Mouse (Mus musculus) neural tube, embryonic 11.5 days (tissue): ENCODE results near the gene Zc2hc1b. TPM values are rescaled to one million over a fixed set of nuclear protein-coding genes. Genes with fewer than 3 reads are reported as not detected.

ENCODE experiments used
- ATAC-seq: fragments of 200-750 bp; cut with Nextera tagmentation; 2 replicates; pipeline ENCODE4 v1.8.0; 2017; ENCODE audit warnings: moderate number of reproducible peaks, mild to moderate bottlenecking, moderate TSS enrichment, moderate library complexity; ENCODE audit not compliant: insufficient read depth, low FRiP score, low TSS enrichment
- DNase-seq: peaks from one replicate; pipeline ENCODE4 v3.0.0-alpha.2; 2015; ENCODE audit warnings: low spot score
- H3K27ac ChIP-seq: fragments of 300-500 bp; sonication (generic); 2 replicates; pipeline ENCODE4 v1.5.1; 2014; ENCODE audit warnings: low read depth, mild to moderate bottlenecking, low read length
- H3K27me3 ChIP-seq: fragments of 300-500 bp; sonication (generic); 2 replicates; pipeline ENCODE4 v1.6.1; 2014; ENCODE audit warnings: mild to moderate bottlenecking, low read length, mixed read lengths; ENCODE audit not compliant: control insufficient read depth, insufficient read depth
- H3K36me3 ChIP-seq: fragments of 300-500 bp; sonication (generic); 2 replicates; pipeline ENCODE4 v1.6.1; 2014; ENCODE audit warnings: mild to moderate bottlenecking, low read length, moderate library complexity, mixed read lengths; ENCODE audit not compliant: control insufficient read depth, insufficient read depth
- H3K4me1 ChIP-seq: fragments of 300-500 bp; sonication (generic); 2 replicates; pipeline ENCODE4 v1.6.1; 2014; ENCODE audit warnings: low read length, mixed read lengths; ENCODE audit not compliant: control insufficient read depth, insufficient read depth
- H3K4me2 ChIP-seq: fragments of 300-500 bp; sonication (generic); 2 replicates; pipeline ENCODE4 v1.6.1; 2014; ENCODE audit warnings: low read depth, mild to moderate bottlenecking, moderate library complexity
- H3K4me3 ChIP-seq: fragments of 300-500 bp; sonication (generic); 2 replicates; pipeline ENCODE4 v1.5.1; 2014; ENCODE audit warnings: low read depth, low read length
- H3K9ac ChIP-seq: fragments of 300-500 bp; sonication (generic); 2 replicates; pipeline ENCODE4 v1.6.1; 2014; ENCODE audit warnings: mild to moderate bottlenecking, low read length
- H3K9me3 ChIP-seq: fragments of 300-500 bp; sonication (generic); 2 replicates; pipeline ENCODE4 v1.6.1; 2016; ENCODE audit warnings: low read length; ENCODE audit not compliant: control insufficient read depth
- WGBS: fragments of 180-500 bp; shearing (Covaris S2); extraction: QIAGEN DNeasy Blood & Tissue Kit; methylation state at CpG from one replicate; pipeline ENCODE4 v1.1.7; 2014; 5-methylcytosine and 5-hydroxymethylcytosine counted together
- polyA plus RNA-seq: library from polyadenylated mRNA; unstranded; fragments of >200 nt; fragmentation: Nextera tagmentation; extraction: Ambion mirVana; gene quantifications from 2 replicates; pipeline ENCODE4 v1.2.1, GENCODE M21; 2014

The Zc2hc1b gene
- polyA plus RNA-seq, 1 experiment from 2014 or later: not detected

DNA sequence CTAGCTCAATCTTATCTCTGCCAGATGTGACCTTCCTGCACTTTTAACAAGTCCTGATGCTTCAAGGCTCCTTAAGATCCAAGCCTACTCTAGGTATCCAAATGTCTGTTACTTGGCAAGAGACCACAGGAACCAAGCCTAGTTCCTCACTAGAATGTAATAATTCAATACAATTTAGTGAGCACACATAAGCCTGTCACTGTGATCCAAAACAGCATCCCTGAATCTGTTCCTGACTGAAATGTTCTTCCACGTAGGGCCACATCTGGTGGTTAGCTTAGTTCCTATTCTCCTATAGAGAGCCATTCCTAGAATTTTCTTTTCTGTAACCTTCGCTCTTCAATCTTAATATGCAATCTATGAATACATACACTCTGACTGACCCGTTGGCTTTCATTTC is 8.9 kb upstream of the Zc2hc1b start:
- no peak for ATAC-seq
- 85% methylated on average over 3 of the region's 3 CpGs for WGBS
- Histone ChIP-seq H3K4me1 (no peaks in the 10 kb centered on the region), H3K36me3 (peaks cover 6% of the 10 kb centered on the region), H3K4me2 (no peak overlapping the region), H3K9ac (no peak overlapping the region), H3K4me3 (no peak overlapping the region), H3K27ac (no peak overlapping the region), H3K9me3 (no peaks in the 10 kb centered on the region), H3K27me3 (no peaks in the 10 kb centered on the region)
- no peak for DNase-seq

DNA sequence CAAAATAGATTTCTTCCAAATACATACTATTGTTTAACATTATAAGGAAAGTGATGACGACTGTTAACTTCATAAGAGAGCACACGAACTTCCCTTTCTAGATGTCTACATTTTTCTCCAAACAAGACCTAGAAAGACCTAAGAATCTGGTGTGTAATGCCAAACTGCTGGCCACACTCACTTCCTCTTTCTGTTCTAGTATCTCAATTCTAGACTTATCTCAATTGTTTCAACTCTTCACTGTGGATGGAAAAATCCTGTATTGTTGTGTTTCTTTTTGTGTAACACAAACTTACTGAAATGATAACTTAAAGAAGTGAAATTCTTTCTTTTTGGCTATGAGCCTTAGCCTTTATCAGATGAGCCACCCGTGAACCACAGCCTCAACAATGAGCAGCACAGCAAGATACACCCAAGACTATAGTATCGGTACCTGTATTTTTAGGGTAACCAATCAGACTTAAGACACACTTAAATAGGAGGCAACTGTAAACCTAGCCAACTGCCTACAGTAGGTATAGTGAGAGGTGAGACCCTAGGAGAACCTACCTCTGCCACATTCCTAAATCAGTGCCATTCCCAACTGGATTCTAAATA is 6.4 kb upstream of the Zc2hc1b start:
- no peak for DNase-seq
- Histone ChIP-seq H3K4me3 (no peak overlapping the region), H3K36me3 (peaks cover 11% of the 10 kb centered on the region), H3K27ac (no peak overlapping the region), H3K9ac (no peak overlapping the region), H3K27me3 (no peaks in the 10 kb centered on the region), H3K4me1 (no peaks in the 10 kb centered on the region), H3K9me3 (no peaks in the 10 kb centered on the region), H3K4me2 (no peak overlapping the region)
- 94% methylated on average over 4 of the region's 4 CpGs for WGBS
- ATAC-seq: no peak

DNA sequence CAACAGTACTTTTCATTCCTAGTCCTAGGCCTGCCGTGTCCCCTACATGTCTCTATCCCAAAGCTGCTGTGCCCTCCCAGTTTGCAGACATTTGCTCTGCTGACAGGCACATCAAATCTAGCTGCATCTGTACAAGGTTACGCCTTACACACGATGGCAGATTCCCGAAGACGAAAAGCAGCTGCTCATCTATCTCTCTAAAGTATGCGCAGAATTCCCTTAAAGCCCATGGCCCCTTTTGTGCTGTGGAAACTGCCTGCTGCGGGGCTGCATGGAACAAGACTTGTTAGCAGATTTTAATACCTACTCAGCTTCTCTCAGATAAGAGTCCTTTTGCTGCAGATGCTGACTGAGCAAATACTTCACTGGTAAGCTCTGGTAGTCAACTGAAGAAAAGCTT is 2.4 kb upstream of the Zc2hc1b start:
- ATAC-seq: no peak
- 91% methylated on average over 7 of the region's 7 CpGs for WGBS
- Histone ChIP-seq H3K9me3 (no peaks in the 10 kb centered on the region), H3K27me3 (no peaks in the 10 kb centered on the region), H3K27ac (no peak overlapping the region), H3K9ac (no peak overlapping the region), H3K36me3 (peaks cover 8% of the 10 kb centered on the region; the same call in 1 of the 2 replicates), H3K4me3 (no peak overlapping the region), H3K4me1 (no peaks in the 10 kb centered on the region), H3K4me2 (no peak overlapping the region)
- DNase-seq: no peak

DNA sequence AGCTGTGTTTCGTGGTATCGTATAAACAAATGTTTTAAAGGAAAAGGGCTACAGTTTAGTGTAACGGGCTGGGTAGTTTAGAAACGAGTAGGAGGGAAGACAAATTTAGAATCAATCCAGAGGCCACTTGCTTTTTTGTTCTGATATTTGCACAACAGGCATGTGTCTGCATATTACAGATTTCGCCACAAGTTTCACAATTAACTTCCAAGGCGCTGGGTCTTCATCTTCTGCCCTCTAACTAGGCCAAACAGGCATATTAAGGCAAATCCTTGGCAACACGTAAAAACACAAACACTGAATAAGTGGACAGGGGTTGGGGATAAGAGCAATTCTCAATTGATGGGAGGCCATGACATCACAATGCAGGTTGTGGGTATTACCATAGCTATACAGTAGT is 2.0 kb downstream of the Zc2hc1b start:
- DNase-seq (no peak), ATAC-seq (no peak)
- peaks cover under 1% of the 10 kb centered on the region; the same call in 1 of the 2 replicates for H3K4me1 ChIP-seq
- H3K27ac ChIP-seq: no peak overlapping the region
- no peaks in the 10 kb centered on the region for H3K9me3 ChIP-seq
- H3K4me3 ChIP-seq: no peak overlapping the region
- no peaks in the 10 kb centered on the region for H3K27me3 ChIP-seq
- no peak overlapping the region for H3K4me2 ChIP-seq
- no peak overlapping the region for H3K9ac ChIP-seq
- H3K36me3 ChIP-seq: peaks cover 4% of the 10 kb centered on the region; the same call in 1 of the 2 replicates
- 93% methylated on average over 7 of the region's 7 CpGs for WGBS

DNA sequence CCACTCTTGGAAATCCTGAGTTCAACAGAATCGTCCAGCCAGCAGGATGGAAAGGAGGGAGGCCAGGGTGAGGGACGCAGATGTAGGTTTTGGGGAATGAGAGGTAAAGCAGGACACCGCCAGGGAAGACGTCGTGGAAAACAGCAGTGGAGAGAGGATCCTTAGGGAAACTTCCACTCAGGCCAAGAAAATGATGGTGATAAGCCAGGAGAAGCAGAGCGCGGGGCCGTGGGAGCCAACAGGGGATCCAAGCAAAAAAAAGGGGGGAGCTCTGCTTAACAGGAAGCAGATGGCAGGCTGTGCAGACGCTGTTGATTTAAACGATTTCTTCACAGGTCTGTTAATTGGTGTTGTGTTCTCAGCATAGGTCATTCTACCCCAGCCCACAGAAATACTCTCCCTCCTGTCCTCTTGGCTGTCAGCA is 5.0 kb downstream of the Zc2hc1b start:
- Histone ChIP-seq H3K4me3 (no peak overlapping the region), H3K4me2 (no peak overlapping the region), H3K36me3 (no peaks in the 10 kb centered on the region), H3K27ac (no peak overlapping the region), H3K27me3 (no peaks in the 10 kb centered on the region), H3K9ac (no peak overlapping the region), H3K9me3 (no peaks in the 10 kb centered on the region), H3K4me1 (peaks cover 9% of the 10 kb centered on the region; the same call in 1 of the 2 replicates)
- DNase-seq (no peak), ATAC-seq (no peak)
- WGBS: 66% methylated on average over 10 of the region's 10 CpGs

DNA sequence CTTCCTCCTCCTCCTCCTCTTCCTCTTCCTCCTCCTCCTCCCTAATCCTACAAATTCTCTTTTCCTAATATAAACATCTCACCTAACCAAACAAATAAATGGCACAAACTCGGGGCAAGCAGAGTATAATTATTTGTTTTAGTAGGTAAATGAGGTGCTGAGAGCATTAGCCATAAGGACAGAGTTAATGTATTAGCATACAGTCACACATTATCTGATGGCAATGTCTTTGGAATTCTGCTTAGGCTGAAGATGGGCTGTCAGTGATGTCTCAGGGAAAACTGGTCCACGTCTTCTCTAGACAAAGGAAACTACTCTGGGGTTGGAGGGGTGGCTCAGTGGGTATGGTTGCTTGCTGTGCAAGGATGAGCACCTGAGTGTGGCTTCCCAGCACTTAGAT is 6.4 kb downstream of the Zc2hc1b start:
- 71% methylated on average over 2 of the region's 2 CpGs for WGBS
- H3K27ac ChIP-seq: no peak overlapping the region
- H3K4me1 ChIP-seq: peaks cover 9% of the 10 kb centered on the region; the same call in 1 of the 2 replicates
- H3K4me2 ChIP-seq: no peak overlapping the region
- no peaks in the 10 kb centered on the region for H3K27me3 ChIP-seq
- DNase-seq (no peak), ATAC-seq (no peak)
- H3K36me3 ChIP-seq: no peaks in the 10 kb centered on the region
- no peaks in the 10 kb centered on the region for H3K9me3 ChIP-seq
- H3K4me3 ChIP-seq: no peak overlapping the region
- no peak overlapping the region for H3K9ac ChIP-seq

DNA sequence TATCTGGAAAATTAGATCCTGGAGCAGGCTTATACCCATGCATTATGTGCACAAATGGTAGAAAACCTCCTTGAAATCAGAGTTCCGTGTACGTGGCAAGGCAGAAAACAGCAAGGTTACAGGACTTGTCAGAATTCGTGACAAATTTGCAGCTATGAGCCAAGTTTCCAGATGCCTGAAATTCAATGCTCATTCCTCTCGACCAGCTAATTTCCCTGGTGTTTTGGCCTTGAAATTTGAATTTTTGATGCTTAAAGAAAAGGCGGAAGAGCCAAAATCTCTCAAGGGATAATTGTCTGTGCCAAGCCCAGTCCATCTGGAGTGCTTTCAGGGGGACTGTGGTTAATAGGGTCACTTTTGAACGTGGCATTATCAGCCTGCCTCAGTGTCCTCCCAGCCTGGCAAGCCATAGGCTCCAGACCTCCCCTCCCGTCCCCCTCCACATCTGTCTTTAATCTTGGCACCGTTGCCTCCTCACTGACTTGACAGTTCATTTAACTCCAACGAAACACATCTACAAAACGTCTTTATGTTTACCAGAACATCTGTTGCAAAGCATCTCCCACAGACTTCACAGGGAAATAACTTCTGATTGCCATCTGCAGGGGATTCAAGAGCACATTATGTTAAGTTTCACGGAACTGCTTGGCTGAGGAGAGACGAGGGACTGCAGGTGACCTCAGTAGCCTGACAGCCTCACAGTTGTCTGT is 6.9 kb downstream of the Zc2hc1b start:
- no peaks in the 10 kb centered on the region for H3K27me3 ChIP-seq
- 44% methylated on average over 12 of the region's 12 CpGs for WGBS
- 0 out of 2 replicates have a peak overlapping the region, but pooled peaks have one; percentile 8 for H3K27ac ChIP-seq
- H3K36me3 ChIP-seq: no peaks in the 10 kb centered on the region
- ATAC-seq (no peak), DNase-seq (peak; percentile 18)
- no peak overlapping the region for H3K9ac ChIP-seq
- H3K9me3 ChIP-seq: no peaks in the 10 kb centered on the region
- no peak overlapping the region for H3K4me2 ChIP-seq
- H3K4me1 ChIP-seq: peaks cover 9% of the 10 kb centered on the region; the same call in 1 of the 2 replicates
- H3K4me3 ChIP-seq: no peak overlapping the region

DNA sequence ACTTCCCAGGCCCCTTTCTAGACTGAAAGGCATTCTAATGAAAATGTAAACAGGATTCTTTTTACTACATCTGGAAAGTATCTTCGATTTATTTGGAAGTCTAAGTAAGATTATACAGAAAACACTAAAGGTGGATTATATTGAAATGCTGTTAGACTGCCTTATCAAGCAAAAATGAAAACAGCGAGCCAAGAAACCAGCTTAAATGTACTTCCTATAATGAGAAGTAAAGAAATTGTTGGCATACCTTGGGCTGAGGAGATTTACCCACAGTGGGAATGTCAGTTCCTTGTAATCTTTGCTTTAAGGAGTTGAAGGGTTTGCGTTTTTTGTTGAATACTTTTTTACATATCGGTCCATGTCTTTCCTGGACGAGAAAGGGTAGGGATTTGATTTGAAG is 9.4 kb downstream of the Zc2hc1b start:
- Histone ChIP-seq H3K9ac (no peak overlapping the region), H3K9me3 (no peaks in the 10 kb centered on the region), H3K4me1 (peaks cover 9% of the 10 kb centered on the region; the same call in 1 of the 2 replicates), H3K27ac (no peak overlapping the region), H3K4me3 (no peak overlapping the region), H3K36me3 (no peaks in the 10 kb centered on the region), H3K4me2 (no peak overlapping the region), H3K27me3 (no peaks in the 10 kb centered on the region)
- DNase-seq (no peak), ATAC-seq (no peak)
- 93% methylated on average over 5 of the region's 5 CpGs for WGBS

DNA sequence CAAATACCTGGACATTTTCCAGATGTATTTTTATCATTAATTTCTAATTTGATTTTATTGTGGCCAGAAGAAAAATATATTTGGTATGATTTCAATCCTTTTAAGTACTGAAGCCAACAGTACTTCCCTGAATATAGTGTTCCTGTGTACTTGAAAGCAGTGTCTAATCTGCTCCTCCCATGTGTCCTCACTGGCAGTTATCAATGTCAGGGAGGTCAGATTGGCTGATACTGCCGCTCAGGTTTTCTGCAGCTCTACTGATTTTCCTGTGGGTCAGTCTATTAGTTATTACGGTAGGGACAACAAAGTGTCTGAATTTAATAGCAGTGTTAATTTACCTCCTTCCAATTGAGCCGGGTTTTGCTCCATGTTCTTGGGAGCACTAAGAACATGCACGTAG is 15.8 kb downstream of the Zc2hc1b start:
- Histone ChIP-seq H3K36me3 (no peaks in the 10 kb centered on the region), H3K9me3 (no peaks in the 10 kb centered on the region), H3K4me1 (no peaks in the 10 kb centered on the region), H3K9ac (no peak overlapping the region), H3K4me2 (no peak overlapping the region), H3K27me3 (no peaks in the 10 kb centered on the region), H3K27ac (no peak overlapping the region), H3K4me3 (no peak overlapping the region)
- DNase-seq (no peak), ATAC-seq (no peak)
- WGBS: 85% methylated on average over 4 of the region's 4 CpGs
